Mouse (Mus musculus) thymus, adult 2 months (tissue): ENCODE measurements around the gene Usp29. TPM values are rescaled to one million over a fixed set of nuclear protein-coding genes. Genes with fewer than 3 reads are reported as not detected.
A peak's percentile ranks its signal among the peaks of the same experiment; 100 is the strongest.

ENCODE experiments used
- DNase-seq: peaks from one replicate; pipeline ENCODE4 v3.0.0; 2021
- H3K27ac ChIP-seq: fragments of 200-500 bp; 2 replicates; pipeline ENCODE4 v1.5.1; 2012; ENCODE audit warnings: low read length, control low read depth; ENCODE audit not compliant: control insufficient read depth, insufficient read depth
- H3K27me3 ChIP-seq: fragments of 200-500 bp; 2 replicates; pipeline ENCODE4 v1.6.1; 2012; ENCODE audit warnings: mild to moderate bottlenecking, low read length, moderate library complexity, mixed read lengths; ENCODE audit not compliant: control insufficient read depth, insufficient read depth
- H3K36me3 ChIP-seq: fragments of 200-500 bp; 2 replicates; pipeline ENCODE4 v1.6.1; 2012; ENCODE audit warnings: mild to moderate bottlenecking, low read length, moderate library complexity; ENCODE audit not compliant: control insufficient read depth, insufficient read depth
- H3K4me1 ChIP-seq: fragments of 200-500 bp; replicated peaks from 2 replicates; pipeline ENCODE4 v1.6.1; 2012; ENCODE audit warnings: low read length; ENCODE audit not compliant: control insufficient read depth, insufficient read depth
- H3K4me3 ChIP-seq: fragments of 200-500 bp; 2 replicates; pipeline ENCODE4 v1.5.1; 2012; ENCODE audit warnings: mild to moderate bottlenecking, low read length, control low read depth, moderate library complexity; ENCODE audit not compliant: control insufficient read depth, insufficient read depth
- CTCF ChIP-seq: fragments of 200-500 bp; IDR thresholded peaks from 2 replicates; pipeline ENCODE4 v1.5.1; 2012; ENCODE audit warnings: mild to moderate bottlenecking, control low read depth, low read length, moderate library complexity, borderline replicate concordance; ENCODE audit not compliant: control insufficient read depth, poor library complexity, insufficient read depth; ENCODE audit errors: extremely low read depth
- POLR2A ChIP-seq: fragments of 200-500 bp; IDR thresholded peaks from 2 replicates; pipeline ENCODE4 v1.6.1; 2012; ENCODE audit warnings: mild to moderate bottlenecking, low read length, control low read depth, moderate library complexity; ENCODE audit not compliant: control insufficient read depth, poor library complexity, insufficient read depth; ENCODE audit errors: extremely low read depth
- WGBS: fragments of 180-500 bp; shearing (Covaris S2); methylation state at CpG from one replicate; pipeline ENCODE4 v1.1.7; 2018; 5-methylcytosine and 5-hydroxymethylcytosine counted together
- polyA plus RNA-seq: library from polyadenylated mRNA; depleted of rRNA; stranded (reverse); fragments of >200 nt; gene quantifications from 2 replicates; pipeline ENCODE4 v1.2.3, GENCODE M21; 2012

Gene Usp29
- polyA plus RNA-seq, 1 experiment = not detected

DNA sequence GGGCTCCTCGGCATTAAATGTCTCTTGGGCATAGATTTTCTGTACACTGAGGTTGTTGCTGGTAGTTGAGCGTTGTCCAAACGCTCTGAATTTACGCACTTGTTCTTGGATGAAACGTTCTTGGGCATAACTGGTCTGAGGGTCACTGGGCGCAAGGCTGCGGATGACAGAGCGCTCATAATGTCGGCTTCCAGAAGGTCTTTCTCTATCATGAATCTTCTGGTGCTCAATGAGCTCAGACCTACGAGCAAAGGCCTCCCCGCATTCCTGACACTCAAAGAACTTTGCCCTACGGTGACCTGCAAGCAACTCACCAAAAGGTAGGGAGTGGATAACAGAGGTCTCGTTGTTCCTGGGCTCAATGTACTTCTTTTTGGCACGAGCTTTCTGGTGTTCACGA, 21.0 kb upstream of the Usp29 start:
- TF ChIP-seq CTCF = no peak
- TF ChIP-seq POLR2A = no peak
- H3K27ac ChIP-seq = no peak overlapping the region
- WGBS = 95% methylated on average over 15 of the region's 15 CpGs
- DNase-seq = no peak
- H3K36me3 ChIP-seq = no peaks in the 10 kb centered on the region
- no peak overlapping the region for H3K4me3 ChIP-seq
- no peaks in the 10 kb centered on the region for H3K4me1 ChIP-seq
- H3K27me3 ChIP-seq = no peaks in the 10 kb centered on the region

GRCm38 (mm10) chr7:6727351-6728121, 2.8 kb upstream of the Usp29 start:
- Histone ChIP-seq H3K4me3 (no peak overlapping the region), H3K27ac (no peak overlapping the region), H3K27me3 (no peaks in the 10 kb centered on the region), H3K4me1 (no peaks in the 10 kb centered on the region), H3K36me3 (no peaks in the 10 kb centered on the region)
- WGBS = 65% methylated on average over 19 of the region's 19 CpGs
- DNase-seq = no peak
- no peak for TF ChIP-seq CTCF
- TF ChIP-seq POLR2A = no peak

DNA sequence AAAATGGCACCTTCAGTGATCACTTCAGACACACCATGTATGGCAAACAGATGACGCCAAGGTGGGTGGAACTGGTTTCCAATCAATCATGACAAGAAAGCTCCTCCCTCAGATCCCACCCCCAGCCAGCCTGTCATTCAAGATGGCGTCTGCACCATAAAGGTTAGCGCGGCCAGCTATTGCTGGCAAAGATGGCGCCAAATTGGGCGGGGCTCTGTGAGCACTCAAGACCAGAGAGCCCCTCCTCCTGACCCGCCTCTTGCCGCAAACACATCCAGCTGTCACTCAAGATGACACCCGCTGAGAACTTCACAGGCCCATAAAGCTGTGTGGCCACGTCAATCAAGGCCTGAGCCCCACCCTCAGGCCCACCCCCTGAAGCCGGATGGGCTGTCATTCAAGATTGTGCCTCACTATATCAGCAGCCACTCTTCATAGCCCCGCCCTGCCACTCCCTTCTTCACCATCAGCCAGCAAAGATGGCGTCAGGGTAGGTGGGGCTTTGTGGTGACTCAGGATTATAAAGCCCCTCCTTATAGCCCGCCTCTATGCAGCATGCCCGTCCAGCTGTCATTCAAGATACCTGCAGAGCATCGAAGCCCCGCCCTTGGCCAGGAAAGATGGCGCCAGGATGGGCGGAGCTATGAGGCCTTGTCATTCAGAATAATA, 2.0 kb upstream of the Usp29 start:
- Histone ChIP-seq H3K4me1 (no peaks in the 10 kb centered on the region), H3K27ac (no peak overlapping the region), H3K36me3 (no peaks in the 10 kb centered on the region), H3K27me3 (no peaks in the 10 kb centered on the region), H3K4me3 (no peak overlapping the region)
- DNase-seq = no peak
- TF ChIP-seq POLR2A (no peak), CTCF (no peak)
- WGBS = 60% methylated on average over 19 of the region's 19 CpGs

GRCm38 (mm10) chr7:6729061-6729817, 1.1 kb upstream of the Usp29 start:
- H3K27ac ChIP-seq = no peak overlapping the region
- peak; percentile 3 for DNase-seq
- 52% methylated on average over 37 of the region's 37 CpGs for WGBS
- H3K36me3 ChIP-seq = no peaks in the 10 kb centered on the region
- 0 out of 2 replicates have a peak overlapping the region, but pooled peaks have one; percentile 0 for H3K4me3 ChIP-seq
- no peaks in the 10 kb centered on the region for H3K4me1 ChIP-seq
- no peaks in the 10 kb centered on the region for H3K27me3 ChIP-seq
- TF ChIP-seq CTCF (no peak), POLR2A (no peak)

- H3K27me3 ChIP-seq = no peaks in the 10 kb centered on the region
- H3K4me3 ChIP-seq = no peak overlapping the region
- no peaks in the 10 kb centered on the region for H3K4me1 ChIP-seq
- WGBS = 48% methylated on average over 15 of the region's 15 CpGs
- H3K36me3 ChIP-seq = no peaks in the 10 kb centered on the region
- TF ChIP-seq POLR2A = no peak
- no peak overlapping the region for H3K27ac ChIP-seq
- no peak for DNase-seq
Observed at GRCm38 (mm10) chr7:6730801-6731200, 423 bp downstream of the Usp29 start.

DNA sequence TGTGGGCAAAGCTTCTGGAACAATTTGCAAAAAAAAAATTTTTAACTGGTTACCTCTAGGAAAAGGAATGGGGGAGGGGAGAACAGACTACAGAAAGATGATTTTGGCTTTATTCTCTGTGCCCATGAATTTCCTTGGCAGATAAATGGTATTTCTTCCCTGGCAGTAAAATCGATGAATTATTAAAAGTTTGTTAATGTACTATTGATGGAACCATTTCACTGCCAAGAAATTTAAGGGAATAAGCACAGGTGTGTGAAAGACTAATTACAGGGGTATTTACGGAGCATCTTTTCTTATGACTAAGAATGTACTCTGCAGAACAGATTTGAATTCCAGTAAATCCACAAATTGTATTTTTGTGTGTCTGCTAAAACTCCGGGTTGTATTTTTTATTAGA, 995 bp downstream of the Usp29 start:
- Histone ChIP-seq H3K4me3 (no peak overlapping the region), H3K27me3 (no peaks in the 10 kb centered on the region), H3K27ac (no peak overlapping the region), H3K4me1 (no peaks in the 10 kb centered on the region), H3K36me3 (no peaks in the 10 kb centered on the region)
- DNase-seq = no peak
- TF ChIP-seq CTCF = no peak
- no peak for TF ChIP-seq POLR2A
- WGBS = 43% methylated on average over 3 of the region's 3 CpGs
